Mouse (Mus musculus): ENCODE data around the gene Hoxd9.

The Hoxd9 gene

DNA sequence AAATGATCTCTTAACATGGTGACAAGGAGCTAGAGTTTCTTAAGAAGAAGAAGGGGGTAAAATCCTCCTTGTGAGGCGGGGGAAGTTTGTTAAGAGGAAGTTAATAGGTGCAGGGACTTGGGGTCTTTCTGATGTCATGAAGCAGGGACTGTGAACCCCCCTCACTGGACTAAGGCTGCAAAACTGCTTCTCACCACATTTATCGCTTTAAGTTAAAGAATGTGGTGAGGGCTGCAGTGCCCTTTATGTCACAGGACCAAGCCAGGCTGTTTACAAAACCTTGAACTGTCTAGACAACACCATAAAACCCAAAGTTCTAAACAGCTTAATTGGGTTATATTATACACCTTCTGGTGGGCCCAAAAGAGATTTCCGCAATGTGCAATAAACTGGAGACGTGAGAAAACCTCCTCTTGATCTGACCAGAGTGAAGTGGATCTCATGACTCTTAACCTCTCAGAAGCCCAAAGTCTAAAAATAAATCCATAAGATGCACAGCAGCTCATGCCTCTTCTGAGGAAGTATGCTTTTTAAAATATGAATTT, 12.4 kb upstream of the Hoxd9 start:
- no peak for DNase-seq

GRCm38 (mm10) chr2:74686301-74686987, 11.1 kb upstream of the Hoxd9 start:
- no peak for DNase-seq

DNA sequence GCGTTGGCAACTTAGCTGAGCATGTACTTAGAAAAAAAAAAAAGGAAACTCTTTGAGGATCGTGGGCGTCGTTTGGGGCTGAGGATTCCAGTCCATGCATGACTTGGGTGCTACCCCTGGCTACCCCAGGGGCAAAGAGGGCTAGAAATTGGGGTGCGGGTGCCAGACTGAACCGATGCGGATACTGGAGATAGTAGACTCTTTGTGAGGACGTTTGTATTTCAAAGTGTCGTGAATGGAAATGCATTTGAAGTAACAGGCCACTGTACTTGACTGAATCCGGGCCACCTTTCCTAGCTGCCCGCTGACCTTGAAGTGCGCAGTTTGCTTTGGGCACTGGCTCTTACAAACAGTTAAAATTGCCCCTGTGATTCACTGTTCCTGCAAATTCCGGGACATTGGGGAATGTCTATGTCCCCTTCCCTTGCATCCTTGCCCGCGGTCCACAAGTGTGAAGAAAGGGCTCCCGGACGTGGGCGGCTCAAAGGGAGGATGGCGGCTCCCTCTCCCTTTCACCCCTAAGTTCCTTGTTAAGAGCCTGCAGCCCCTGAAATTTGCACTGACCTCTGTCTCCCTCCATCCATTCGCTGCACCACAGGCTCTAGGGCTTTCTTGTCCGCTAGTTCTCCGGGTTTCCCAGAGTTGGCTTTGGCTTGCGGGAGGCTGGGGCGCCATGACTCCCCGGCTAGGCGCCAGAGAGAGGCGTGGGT, 10.4 kb upstream of the Hoxd9 start:
- DNase-seq, result no peak

GRCm38 (mm10) chr2:74687698-74688555, 9.6 kb upstream of the Hoxd9 start:
- DNase-seq, result no peak

DNA sequence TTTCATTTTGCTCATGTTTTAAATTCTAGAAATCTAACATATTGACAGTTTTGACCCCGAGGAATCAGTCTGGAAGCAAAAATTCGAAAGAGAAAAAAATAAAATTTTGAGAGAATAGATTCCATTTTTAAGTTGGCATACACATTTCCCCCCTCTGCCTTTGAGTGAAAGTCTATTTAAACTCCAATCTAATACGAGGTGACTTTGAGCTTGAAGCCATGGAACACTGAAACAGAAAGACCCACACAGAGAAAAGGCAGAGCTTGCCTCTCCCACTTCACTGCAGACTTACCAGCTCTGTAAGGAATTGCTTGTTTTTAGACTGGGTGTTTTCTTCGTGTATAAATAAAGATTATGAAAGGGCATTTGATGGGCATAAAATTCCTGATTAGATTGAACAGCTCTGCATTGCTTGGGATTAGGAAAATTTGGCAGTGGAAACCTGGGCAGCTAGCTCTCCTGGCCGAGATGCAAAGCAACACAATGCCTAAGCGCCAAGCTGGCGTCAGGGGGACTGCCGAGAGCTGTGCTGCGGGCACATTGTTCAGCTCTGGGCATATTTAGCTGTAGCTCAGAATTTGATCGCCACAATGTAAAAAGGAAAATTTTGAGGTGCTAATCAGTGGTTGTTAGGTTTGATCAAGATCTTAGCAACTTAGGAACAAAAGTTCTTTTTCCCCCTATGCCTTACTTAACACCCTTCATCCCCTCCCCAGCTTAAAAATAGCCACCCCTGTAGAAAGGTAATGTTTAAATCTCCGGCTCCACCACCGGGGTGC, 8.5 kb upstream of the Hoxd9 start:
- no peak for DNase-seq

DNA sequence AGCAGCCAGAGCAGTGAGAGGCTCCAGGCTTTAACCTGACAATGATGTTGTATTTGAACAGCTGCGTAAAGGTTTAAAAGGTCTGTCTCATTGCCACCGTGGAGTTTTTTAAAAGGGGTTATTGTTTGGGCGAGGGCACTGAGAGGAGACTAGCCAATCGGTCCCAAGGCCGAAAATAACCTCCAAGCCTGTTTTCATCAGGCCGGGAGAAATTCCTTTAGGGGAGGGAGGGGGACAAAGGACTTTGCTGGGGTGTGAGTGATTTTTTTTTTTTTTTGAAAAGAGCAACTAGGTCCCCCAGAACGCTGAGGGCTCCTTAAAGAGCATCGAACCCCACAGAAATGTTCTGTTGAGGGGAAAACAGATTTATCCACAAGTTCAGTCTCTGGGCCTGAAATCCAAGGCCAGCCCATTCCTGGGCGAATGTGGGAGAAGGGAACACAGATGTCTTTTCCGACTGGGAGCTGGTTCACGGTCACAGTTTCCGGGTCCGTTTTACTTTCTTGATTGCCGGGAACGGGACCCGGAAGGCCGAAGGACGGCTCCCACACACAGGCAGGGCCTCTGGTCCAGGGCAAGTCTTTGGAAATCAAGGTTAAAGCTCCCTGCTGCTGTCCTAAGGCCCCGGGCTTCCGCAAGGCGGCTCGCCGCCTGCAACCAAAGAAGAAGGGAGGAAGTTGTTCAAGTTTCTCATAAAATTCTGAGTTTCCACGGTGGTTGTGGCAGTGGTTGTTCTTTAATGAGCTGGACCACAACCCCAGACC, 7.8 kb upstream of the Hoxd9 start:
- no peak for DNase-seq

DNA sequence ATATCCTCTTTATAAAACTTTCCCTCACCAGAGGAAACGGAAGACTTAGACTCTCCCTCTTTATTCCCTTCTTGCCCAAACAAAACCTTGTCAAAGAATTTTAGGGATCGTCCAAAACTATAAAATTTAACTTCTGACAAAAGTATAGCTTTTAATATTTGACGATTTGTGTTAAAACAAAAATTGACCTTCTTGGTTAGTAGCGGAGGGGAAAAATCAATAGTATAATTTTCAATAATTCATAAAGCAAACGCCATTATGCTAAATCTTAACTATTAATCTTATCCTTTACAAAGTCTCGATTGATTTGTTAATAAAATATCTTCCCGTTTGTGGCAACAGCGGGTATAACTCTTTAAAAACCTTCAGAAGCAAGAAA, 7.2 kb upstream of the Hoxd9 start:
- DNase-seq, result no peak

DNA sequence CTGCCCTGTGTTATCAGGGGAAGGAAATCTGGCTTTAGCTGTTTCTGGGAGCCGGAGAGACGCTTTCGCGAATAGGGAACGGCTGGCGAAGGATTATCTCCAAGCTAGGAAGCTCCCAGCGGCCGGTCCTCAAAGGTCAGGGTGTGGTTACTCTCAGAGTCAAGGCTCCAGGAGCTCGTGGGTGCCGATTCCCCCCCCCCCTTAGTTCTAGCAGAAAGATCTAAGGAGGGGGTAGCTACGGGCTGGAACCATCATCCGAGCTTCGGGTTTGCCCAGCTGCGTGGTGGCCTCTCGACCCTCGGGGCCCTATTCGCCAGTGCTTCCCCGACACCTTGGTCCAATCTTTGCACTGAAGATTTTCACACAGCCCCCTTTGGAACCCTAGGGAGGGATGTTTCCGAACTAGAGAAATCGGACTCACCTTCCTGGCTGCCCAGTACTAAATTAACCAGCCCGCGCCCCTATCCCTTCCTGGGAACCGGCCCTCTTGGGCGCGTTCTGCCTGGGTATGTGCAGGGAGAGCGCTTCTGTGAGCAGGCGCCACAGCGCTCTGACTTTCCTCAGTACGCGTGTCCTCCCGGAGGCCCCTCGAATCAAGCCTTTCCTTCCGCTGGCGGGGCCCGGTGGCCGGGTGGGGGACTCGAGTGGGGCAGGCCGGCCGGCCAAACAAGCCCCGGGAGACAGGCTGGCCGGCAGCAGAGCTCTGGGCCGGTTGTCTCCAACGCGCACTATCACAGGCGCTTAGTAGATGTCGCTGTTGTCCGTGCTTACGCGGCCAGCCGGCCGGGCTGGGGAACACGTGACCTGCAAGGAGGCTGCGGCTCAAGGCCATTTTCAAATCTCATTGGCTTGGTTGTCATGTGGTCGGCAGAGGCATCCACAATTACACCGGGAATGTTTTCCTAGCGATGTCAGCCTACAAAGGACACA, 6.2 kb upstream of the Hoxd9 start, which contains the start of gene Hoxd10:
TSS of gene Hoxd10 (plus strand) at position 903 of the 930 bp plus-strand sequence.
- DNase-seq, result no peak

DNA sequence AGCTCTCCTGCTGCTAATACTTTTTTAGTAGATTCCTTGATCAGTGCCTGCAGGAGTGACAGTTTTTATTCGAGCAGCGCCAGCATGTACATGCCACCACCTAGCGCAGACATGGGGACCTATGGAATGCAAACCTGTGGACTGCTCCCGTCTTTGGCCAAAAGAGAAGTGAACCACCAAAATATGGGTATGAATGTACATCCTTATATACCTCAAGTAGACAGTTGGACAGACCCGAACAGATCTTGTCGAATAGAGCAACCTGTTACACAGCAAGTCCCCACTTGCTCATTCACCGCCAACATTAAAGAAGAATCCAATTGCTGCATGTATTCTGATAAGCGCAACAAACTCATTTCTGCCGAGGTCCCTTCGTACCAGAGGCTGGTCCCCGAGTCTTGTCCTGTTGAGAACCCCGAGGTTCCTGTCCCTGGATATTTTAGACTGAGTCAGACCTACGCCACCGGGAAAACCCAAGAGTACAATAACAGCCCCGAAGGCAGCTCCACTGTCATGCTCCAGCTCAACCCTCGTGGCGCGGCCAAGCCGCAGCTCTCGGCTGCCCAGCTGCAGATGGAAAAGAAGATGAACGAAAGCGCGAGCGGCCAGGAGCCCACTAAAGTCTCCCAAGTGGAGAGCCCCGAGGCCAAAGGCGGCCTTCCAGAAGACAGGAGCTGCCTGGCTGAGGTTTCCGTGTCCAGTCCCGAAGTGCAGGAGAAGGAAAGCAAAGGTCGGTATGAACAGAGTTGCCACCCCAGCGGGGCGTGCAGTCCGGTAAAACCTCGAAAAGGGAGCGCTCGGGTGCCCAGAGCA, 5.3 kb upstream of the Hoxd9 start:
- no peak for DNase-seq

- DNase-seq, result no peak
These were observed 4.6 kb upstream of the Hoxd9 start for GRCm38 (mm10) chr2:74692808-74693431.

- DNase-seq, result no peak
These were observed 4.1 kb upstream of the Hoxd9 start for GRCm38 (mm10) chr2:74693432-74693827.

DNA sequence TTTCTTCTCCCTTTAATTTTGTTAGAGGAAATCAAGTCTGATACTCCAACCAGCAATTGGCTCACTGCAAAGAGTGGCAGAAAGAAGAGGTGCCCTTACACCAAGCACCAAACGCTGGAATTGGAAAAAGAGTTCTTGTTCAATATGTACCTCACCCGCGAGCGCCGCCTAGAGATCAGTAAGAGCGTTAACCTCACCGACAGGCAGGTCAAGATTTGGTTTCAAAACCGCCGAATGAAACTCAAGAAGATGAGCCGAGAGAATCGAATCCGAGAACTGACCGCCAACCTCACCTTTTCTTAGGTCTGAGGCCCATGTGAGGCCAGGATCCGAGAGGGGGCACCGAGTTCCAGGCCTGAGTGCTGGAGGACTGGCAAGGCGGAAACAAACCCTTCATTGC, 3.5 kb upstream of the Hoxd9 start:
- DNase-seq, result no peak

GRCm38 (mm10) chr2:74695383-74695782, 2.1 kb upstream of the Hoxd9 start:
- no peak for DNase-seq

DNA sequence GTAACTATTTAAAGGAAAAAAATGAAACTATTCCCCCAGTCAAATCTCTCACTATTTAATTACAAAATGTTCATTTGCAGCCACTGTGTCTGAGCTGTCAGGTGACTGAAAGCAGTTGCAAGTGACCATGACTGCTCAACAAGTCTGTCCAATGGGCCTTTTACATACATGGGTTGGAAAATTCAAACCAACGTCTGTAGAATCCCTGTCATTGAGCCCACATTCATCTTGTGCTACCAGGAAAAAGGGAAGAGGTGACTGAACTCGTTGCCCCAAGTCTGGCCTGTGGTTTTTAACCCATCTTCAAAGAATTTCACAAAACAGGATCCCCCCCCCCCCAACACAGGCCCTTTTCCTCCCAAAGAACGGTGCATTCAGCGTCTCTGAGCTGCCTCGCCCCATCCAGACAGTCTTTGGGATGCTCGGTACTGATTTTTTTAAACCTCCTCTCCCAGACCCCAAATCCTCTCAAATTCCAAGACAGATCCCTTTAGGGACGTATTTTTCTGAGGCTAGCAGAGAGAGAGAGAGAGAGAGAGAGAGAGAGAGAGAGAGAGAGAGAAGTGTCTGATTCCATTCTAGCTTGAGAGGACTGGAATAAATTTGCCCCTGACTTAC, 1.6 kb upstream of the Hoxd9 start:
- DNase-seq, result no peak

- no peak for DNase-seq
These were observed 838 bp upstream of the Hoxd9 start for GRCm38 (mm10) chr2:74696442-74697335.

GRCm38 (mm10) chr2:74698201-74699052, 900 bp downstream of the Hoxd9 start:
- no peak for DNase-seq

- DNase-seq, result no peak
These were observed 1.5 kb downstream of the Hoxd9 start for GRCm38 (mm10) chr2:74699053-74699430.
